Mouse (Mus musculus) layer of hippocampus, adult 9-11 months (tissue): ENCODE measurements around the gene Zdhhc20.
A peak's percentile ranks its signal among the peaks of the same experiment; 100 is the strongest.
"Not testable (repeated sequence)": the region's sequence is repeated elsewhere in the genome, so short reads cannot be mapped to it uniquely, and the experiment has no call there.

Source experiments
- DNase-seq: peaks from one replicate; pipeline ENCODE4 v3.0.0; 2022

Zdhhc20 gene

DNA sequence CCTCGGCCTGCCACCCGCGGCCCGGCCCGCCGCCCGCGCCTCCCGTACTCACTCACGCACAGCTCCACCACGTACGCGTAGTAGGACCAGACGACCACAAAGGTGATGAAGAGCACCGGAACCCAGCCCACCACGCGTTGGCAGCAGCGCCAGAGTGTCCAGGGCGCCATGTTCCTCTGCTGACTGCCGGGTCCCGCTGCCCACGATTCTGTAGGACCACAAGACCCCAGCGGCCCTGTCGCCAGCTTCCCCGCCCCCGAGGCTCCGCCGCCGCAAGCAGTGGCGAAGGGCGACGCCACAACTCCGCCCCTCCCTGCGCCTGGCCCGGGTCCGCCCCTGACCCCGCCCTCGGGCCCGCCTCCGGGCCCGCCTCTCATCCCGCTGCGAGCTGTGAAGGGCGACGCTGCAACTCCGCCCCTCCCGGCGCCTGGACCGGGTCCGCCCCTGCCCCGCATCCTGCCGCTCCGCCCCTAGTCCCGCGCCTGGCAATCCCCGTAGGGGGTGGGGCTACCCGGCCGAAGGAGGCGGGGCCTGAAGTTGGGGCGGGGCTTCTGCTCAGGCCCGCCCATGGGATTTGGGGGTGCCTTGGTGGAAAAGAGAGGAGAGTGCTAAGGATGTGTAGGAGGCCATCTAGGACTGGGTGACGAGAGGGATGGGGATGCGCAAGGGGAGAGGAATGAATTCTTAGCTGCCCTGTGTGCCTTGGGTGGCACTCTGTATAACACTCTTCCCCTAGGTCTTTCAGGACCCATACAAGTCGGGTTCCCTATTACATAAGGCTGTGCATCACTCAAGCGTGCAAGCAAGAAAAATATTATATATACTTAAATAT, at the start of gene Zdhhc20:
TSS of gene Zdhhc20 (minus strand) at position 266 of the 832 bp plus-strand sequence.
- DNase-seq, result peak; percentile 96

GRCm38 (mm10) chr14:57937297-57937696, 47.2 kb upstream of the Zdhhc20 start:
- DNase-seq, result no peak

- no peak for DNase-seq
These were observed 44.6 kb upstream of the Zdhhc20 start for GRCm38 (mm10) chr14:57934666-57935065.

DNA sequence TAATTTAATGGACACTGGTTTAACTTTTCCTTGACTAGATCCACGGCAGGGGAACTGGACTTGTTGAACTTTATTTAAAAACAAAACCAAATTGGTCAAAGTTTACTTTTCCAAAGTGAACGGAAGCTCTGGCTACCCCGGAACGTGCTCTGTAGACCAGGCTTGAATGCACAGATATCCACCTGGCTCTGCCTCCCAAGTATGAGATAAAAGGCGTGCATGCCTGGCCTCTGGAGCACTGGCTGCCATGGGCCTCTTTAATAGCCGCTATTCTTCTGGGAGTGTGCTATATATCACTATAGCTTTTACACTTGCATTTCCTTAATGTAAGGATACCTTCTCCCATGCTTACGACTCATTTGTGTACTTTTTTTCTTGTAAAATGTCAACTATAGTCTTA, 43.5 kb upstream of the Zdhhc20 start:
- no peak for DNase-seq

GRCm38 (mm10) chr14:57932881-57933443, 42.9 kb upstream of the Zdhhc20 start:
- DNase-seq, result no peak

GRCm38 (mm10) chr14:57921428-57922131, 31.5 kb upstream of the Zdhhc20 start:
- peak; percentile 66 for DNase-seq

DNA sequence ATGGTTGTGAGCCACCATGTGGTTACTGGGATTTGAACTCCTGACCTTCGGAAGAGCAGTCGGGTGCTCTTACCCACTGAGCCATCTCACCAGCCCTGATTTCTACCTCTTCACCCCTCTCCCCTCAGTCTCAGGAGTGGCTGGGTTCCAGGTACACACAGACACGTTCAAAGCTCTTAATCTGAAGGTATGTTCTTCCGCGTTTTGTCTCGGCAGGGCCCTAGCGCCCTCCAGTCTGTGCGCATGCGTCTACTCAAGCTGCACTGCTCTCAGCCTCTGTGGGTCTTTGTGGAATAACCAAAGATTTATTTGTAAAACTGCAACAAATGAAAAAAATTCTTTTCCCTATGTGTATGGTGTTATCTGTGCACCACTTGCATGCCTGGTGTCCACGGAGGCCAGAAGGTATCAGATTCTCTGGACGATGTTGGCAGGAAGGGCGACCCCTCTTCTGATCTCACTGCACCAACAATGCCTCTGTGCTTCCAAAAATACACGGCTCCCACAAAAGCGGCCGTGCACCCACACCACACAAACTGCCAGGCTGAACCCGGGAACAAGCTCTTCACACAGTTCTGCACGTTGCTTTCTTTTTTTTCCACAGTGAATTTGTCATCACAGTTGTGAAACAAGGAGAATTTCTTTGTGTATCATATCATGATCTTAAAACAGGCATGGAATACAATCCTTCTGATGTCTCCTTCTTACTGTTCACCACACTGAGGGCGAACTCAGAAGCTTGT, 30.7 kb upstream of the Zdhhc20 start:
- DNase-seq, result peak; percentile 37

DNA sequence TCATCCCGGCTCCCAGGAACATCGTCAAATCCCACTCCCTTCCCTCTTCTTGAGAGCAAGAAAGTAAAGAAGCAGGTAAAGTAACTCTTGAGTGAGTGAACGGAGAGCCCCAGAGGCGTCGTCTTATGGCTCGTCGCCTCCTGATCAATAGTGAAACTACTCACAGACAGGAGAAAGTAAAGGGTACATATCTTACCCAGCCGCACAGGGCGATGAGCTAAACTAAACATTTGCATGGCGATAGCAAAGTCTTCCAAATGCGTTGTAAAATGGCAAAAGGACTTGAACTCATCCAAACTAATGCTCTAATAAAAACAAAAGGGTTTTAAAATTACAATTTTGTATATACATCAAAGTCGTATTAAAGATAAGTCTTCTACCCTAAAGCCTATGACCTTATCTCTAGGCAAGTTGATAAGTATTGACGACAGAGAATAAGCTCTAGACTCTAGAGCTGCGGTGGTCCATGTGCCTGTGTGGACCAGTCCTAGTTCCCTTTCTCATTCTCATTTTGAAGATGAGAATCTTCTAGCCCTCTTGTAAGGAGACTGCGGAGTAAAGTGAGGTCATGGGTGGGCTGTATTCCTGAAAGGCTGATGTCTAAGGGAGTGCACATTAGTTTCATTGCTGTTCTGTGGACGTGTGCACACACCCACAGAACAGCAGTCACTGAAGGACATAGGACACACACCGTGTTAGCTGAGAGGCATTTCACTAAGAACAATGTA, 29.2 kb upstream of the Zdhhc20 start:
- DNase-seq, result no peak

DNA sequence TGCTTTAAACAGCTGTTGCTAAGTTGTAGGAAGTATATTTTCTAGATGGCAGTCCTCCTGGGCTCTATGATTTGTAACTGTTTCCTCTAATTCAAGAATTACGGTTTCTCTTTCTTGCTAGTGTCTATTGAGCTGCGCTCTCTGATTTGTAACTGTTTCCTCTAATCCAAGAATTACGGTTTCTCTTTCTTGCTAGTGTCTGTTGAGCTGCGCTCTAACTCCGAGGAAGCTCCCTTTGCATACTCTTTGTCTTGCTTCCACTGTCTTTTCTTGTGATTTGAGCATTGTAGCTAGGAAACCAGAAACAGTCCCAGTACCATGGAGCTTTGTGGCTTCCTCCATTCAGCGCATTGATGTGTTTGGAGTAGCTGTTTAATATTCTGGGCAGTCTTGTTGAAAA, 25.3 kb upstream of the Zdhhc20 start:
- no peak for DNase-seq

DNA sequence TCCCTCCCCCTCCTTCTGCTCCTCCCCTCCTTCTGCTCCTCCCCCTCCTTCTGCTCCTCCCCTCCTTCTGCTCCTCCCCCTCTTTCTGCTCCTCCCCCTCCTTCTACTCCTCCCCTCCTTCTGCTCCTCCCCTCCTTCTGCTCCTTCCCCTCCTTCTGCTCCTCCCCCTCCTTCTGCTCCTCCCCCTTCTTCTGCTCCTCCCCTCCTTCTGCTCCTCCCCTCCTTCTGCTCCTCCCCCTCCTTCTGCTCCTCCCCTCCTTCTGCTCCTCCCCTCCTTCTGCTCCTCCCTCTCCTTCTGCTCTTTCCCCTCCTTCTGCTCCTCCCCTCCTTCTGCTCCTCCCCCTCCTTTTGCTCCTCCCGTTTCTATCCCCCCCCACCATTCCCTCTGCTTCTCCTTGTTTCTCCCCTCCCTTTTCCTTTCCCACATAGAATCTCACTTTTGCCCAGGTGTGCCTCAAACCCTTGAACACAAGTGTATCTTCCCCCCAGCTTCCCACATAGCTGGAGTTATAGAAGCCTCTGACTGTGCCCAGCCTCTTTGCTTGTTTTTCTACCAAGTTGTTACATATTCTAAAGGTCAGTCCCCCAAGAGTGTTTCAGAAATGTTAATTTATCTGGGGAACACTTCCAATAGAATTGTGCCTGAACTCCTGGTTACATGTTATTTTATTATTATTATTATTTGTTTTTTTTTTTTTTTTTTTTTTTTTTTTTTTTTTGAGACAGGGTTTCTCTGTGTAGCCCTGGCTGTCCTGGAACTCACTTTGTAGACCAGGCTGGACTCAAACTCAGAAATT, 22.3 kb upstream of the Zdhhc20 start:
- DNase-seq, result not testable (repeated sequence)

- DNase-seq, result not testable (repeated sequence)
These were observed 21.7 kb upstream of the Zdhhc20 start for GRCm38 (mm10) chr14:57911787-57912186.

DNA sequence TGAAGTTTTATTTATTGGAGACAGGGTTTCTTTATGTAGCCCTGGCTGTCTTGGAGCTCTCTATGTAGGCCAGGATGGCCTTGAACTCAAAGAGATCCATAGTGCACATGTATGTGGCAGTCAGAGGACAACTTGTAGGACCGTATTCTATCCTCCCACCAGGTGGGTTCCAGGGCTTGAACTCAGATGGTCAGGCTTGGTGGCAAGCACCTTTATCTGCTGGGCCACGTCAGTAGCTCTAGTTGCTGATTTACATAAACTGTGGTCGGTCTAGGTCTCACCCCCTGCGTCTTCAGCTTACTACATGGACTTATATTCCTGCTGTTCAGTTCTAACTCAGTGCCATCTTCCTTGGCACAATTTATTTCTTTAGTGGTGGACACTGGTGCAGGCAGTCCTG, 21.2 kb upstream of the Zdhhc20 start:
- no peak for DNase-seq

- DNase-seq, result peak; percentile 81
These were observed 20.5 kb upstream of the Zdhhc20 start for GRCm38 (mm10) chr14:57910501-57911068.

DNA sequence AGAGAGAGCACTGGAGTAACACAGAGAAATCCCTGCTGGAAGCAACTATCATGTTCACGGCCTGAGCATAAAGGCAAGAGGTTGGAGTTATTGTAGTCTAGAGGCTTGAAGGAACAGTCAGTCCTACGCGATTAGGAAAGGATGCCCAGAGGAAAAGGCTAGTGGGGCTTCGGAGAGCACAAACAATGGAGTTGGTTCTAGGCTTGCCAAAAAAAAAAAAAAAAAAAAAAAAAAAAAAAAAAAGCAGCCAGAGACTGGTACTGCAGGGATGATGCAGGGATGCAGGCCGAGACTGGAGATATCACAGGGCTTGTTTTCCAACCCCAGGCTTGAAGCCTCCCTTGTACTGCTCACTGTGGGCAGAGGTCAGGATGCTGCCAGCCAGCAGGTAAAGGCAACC, 19.2 kb upstream of the Zdhhc20 start:
- DNase-seq, result peak; percentile 34

GRCm38 (mm10) chr14:57908431-57908830, 18.4 kb upstream of the Zdhhc20 start:
- no peak for DNase-seq

GRCm38 (mm10) chr14:57901998-57902397, 11.9 kb upstream of the Zdhhc20 start:
- DNase-seq, result no peak

DNA sequence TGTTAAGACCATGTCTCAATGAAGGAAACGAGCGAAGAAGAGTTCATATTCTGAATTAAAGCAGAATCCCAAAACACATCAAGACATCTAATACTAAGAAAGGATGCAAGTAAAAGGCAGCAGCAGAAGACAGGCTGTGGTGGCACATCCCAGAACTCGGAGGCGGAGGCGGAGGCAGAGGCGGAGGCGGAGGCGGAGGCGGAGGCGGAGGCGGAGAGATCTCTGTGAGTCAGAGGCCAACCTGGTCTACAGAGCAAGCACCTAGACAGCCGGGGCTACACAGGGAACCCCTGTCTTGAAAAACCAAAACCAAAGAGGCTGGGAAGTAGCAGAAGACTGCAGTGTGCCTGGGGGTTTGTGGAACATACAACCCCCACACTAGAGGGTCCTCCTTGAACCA, 6.8 kb upstream of the Zdhhc20 start:
- no peak for DNase-seq

GRCm38 (mm10) chr14:57896088-57896871, 6.2 kb upstream of the Zdhhc20 start:
- not testable (repeated sequence) for DNase-seq

GRCm38 (mm10) chr14:57894346-57894745, 4.3 kb upstream of the Zdhhc20 start:
- DNase-seq, result no peak

- no peak for DNase-seq
These were observed 2.9 kb upstream of the Zdhhc20 start for GRCm38 (mm10) chr14:57892961-57893360.
